Mouse (Mus musculus): ENCODE data around the gene Pitx3. TPM values are rescaled to one million over a fixed set of nuclear protein-coding genes. Genes with fewer than 3 reads are reported as not detected.

The Pitx3 gene
- polyA plus RNA-seq, 1 experiment: not detected

- no peaks in the 10 kb centered on the region for H3K27me3 ChIP-seq (ENCODE audit: control insufficient read depth, insufficient read depth, low read length)
- H3K36me3 ChIP-seq (ENCODE audit: control insufficient read depth, insufficient read depth, low read length): no peaks in the 10 kb centered on the region
- no peaks in the 10 kb centered on the region for H3K4me1 ChIP-seq (ENCODE audit: control insufficient read depth, insufficient read depth, insufficient read length)
- H3K4me3 ChIP-seq (ENCODE audit: extremely low read depth, insufficient read depth, insufficient read length): no peak overlapping the region
- DNase-seq (ENCODE audit: low read depth in 1 of 2, low spot score in 2 of 2): no peak
- TF ChIP-seq CTCF (IDR thresholded peaks at IDR 0.05; ENCODE audit: extremely low read depth, insufficient read depth, insufficient read length, insufficient replicate concordance) (no peak), POLR2A (IDR thresholded peaks at IDR 0.05; ENCODE audit: low read depth, low read length) (no peak)
- WGBS: 85% methylated on average over 6 of the region's 6 CpGs
- no peak overlapping the region for H3K27ac ChIP-seq (ENCODE audit: insufficient read depth, low read length)
Observed at GRCm38 (mm10) chr19:46120872-46121271, 27.3 kb downstream of the Pitx3 start.

DNA sequence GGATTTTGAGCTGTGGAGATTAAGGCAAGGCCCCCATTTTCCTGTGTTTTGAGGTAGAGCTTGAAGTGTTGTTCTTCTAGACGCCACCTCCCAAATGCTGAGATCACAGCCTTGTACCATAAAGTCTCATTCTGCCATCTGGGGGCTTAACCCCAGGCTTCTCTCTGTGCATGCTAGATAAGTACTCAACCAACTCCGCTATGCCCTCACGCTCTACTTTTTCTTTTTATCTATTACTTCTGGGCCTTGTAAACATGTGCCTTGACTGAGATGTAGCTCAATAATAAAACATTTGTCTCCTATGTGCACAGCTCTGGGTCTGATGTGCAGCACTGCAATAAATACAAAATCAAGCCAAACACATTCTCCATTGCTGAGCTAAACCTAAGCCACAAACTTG, 28.7 kb downstream of the Pitx3 start:
- Histone ChIP-seq H3K4me3 (ENCODE audit: extremely low read depth, insufficient read depth, insufficient read length) (no peak overlapping the region), H3K36me3 (ENCODE audit: control insufficient read depth, insufficient read depth, low read length) (no peaks in the 10 kb centered on the region), H3K4me1 (ENCODE audit: control insufficient read depth, insufficient read depth, insufficient read length) (no peaks in the 10 kb centered on the region), H3K27ac (ENCODE audit: insufficient read depth, low read length) (no peak overlapping the region), H3K27me3 (ENCODE audit: control insufficient read depth, insufficient read depth, low read length) (no peaks in the 10 kb centered on the region)
- DNase-seq (ENCODE audit: low read depth in 1 of 2, low spot score in 2 of 2): no peak
- 77% methylated on average over 3 of the region's 3 CpGs for WGBS
- TF ChIP-seq POLR2A (IDR thresholded peaks at IDR 0.05; ENCODE audit: low read depth, low read length): no peak
- TF ChIP-seq CTCF (IDR thresholded peaks at IDR 0.05; ENCODE audit: extremely low read depth, insufficient read depth, insufficient read length, insufficient replicate concordance): no peak

DNA sequence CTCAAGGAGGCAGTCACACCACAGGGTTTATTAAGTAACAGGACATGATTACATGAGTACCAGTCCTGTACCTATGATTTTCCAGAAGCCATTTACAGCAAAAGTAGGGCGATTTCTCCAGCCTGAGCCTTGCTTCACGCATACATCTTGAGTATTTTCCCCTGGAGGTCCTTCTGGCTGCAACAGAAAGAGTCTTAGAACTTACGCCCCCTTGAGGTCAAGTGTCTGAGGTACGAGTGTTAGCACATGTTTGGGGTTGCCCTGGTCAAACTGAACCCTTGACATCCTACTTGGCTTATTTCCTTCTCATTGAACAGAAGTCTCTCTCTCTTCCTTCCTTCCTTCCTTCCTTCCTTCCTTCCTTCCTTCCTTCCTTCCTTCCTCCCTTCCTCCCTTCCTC, 33.5 kb downstream of the Pitx3 start:
- Histone ChIP-seq H3K27me3 (ENCODE audit: control insufficient read depth, insufficient read depth, low read length) (no peaks in the 10 kb centered on the region), H3K27ac (ENCODE audit: insufficient read depth, low read length) (no peak overlapping the region), H3K4me1 (ENCODE audit: control insufficient read depth, insufficient read depth, insufficient read length) (no peaks in the 10 kb centered on the region; the same call in 1 of the 2 replicates), H3K4me3 (ENCODE audit: extremely low read depth, insufficient read depth, insufficient read length) (no peak overlapping the region), H3K36me3 (ENCODE audit: control insufficient read depth, insufficient read depth, low read length) (no peaks in the 10 kb centered on the region)
- TF ChIP-seq CTCF (IDR thresholded peaks at IDR 0.05; ENCODE audit: extremely low read depth, insufficient read depth, insufficient read length, insufficient replicate concordance) (no peak), POLR2A (IDR thresholded peaks at IDR 0.05; ENCODE audit: low read depth, low read length) (no peak)
- 73% methylated on average over 4 of the region's 4 CpGs for WGBS
- no peak for DNase-seq (ENCODE audit: low read depth in 1 of 2, low spot score in 2 of 2)

DNA sequence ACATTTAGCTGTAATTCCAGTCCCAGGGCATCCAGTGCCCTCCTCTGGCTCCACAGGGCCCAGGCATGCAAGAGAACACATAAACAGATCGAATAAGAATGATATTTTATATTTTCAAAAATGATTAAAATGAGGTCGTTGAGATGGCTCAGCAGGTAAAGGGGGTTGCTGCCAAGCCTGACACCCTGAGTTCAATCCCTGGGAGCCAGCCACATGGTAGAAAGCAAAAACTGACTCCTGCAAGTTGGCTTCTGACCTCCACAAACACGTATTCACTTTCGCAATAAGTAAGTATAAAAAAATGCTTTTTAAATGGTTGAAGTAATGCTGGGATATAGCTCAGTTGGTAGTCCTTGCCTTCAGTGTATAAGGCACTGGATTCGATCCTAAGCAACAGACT, 37.3 kb downstream of the Pitx3 start:
- DNase-seq (ENCODE audit: low read depth in 1 of 2, low spot score in 2 of 2): no peak
- Histone ChIP-seq H3K4me1 (ENCODE audit: control insufficient read depth, insufficient read depth, insufficient read length) (no peaks in the 10 kb centered on the region; the same call in 1 of the 2 replicates), H3K27me3 (ENCODE audit: control insufficient read depth, insufficient read depth, low read length) (no peaks in the 10 kb centered on the region), H3K4me3 (ENCODE audit: extremely low read depth, insufficient read depth, insufficient read length) (no peak overlapping the region), H3K27ac (ENCODE audit: insufficient read depth, low read length) (no peak overlapping the region), H3K36me3 (ENCODE audit: control insufficient read depth, insufficient read depth, low read length) (no peaks in the 10 kb centered on the region)
- WGBS: 86% methylated on average over 5 of the region's 5 CpGs
- TF ChIP-seq POLR2A (IDR thresholded peaks at IDR 0.05; ENCODE audit: low read depth, low read length): no peak

DNA sequence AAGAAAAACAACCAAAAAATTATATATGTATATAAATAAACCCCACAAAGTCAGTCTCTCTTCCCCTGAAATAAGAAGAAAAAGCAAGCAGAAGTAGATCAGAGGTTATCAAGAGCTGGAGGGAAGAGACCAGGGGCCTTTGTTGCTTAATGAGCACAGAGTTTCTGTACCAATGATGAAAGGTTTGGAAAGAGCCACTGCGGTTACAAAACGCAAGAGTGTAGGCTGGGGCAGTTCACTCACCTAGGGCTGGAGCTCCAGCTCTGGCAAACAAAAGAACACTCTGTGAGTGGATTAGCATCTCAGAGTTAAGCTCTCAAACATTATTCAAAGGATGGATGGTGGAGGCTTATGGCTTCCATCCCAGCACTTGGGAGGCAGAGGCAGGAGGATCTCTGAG, 37.9 kb downstream of the Pitx3 start:
- Histone ChIP-seq H3K4me3 (ENCODE audit: extremely low read depth, insufficient read depth, insufficient read length) (no peak overlapping the region), H3K4me1 (ENCODE audit: control insufficient read depth, insufficient read depth, insufficient read length) (no peaks in the 10 kb centered on the region; the same call in 1 of the 2 replicates), H3K36me3 (ENCODE audit: control insufficient read depth, insufficient read depth, low read length) (no peaks in the 10 kb centered on the region), H3K27me3 (ENCODE audit: control insufficient read depth, insufficient read depth, low read length) (no peaks in the 10 kb centered on the region), H3K27ac (ENCODE audit: insufficient read depth, low read length) (no peak overlapping the region)
- TF ChIP-seq POLR2A (IDR thresholded peaks at IDR 0.05; ENCODE audit: low read depth, low read length) (no peak), CTCF (IDR thresholded peaks at IDR 0.05; ENCODE audit: extremely low read depth, insufficient read depth, insufficient read length, insufficient replicate concordance) (no peak)
- 90% methylated on average over 2 of the region's 2 CpGs for WGBS
- DNase-seq (ENCODE audit: low read depth in 1 of 2, low spot score in 2 of 2): no peak

DNA sequence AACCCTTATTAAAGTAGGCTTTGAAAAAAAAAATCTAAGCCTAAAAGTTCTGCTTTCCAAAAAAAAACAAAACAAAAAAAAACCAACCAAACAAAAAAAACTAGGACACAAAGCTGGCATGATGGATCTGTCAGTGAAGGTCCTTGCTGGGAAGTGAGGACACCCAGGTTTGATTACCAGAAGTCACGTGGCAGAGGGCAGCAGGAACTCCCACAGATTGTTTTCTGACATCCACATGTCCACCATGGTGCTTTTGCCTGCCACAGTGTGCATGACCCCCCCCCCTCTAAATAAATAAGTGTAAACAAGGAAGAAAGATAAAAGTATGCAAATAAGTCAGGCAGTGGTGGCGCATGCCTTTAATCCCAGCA, 44.0 kb downstream of the Pitx3 start:
- no peak for TF ChIP-seq POLR2A (IDR thresholded peaks at IDR 0.05; ENCODE audit: low read depth, low read length)
- no peak for TF ChIP-seq CTCF (IDR thresholded peaks at IDR 0.05; ENCODE audit: extremely low read depth, insufficient read depth, insufficient read length, insufficient replicate concordance)
- Histone ChIP-seq H3K4me3 (ENCODE audit: extremely low read depth, insufficient read depth, insufficient read length) (no peak overlapping the region), H3K4me1 (ENCODE audit: control insufficient read depth, insufficient read depth, insufficient read length) (no peaks in the 10 kb centered on the region; the same call in 1 of the 2 replicates), H3K27ac (ENCODE audit: insufficient read depth, low read length) (no peak overlapping the region), H3K36me3 (ENCODE audit: control insufficient read depth, insufficient read depth, low read length) (no peaks in the 10 kb centered on the region), H3K27me3 (ENCODE audit: control insufficient read depth, insufficient read depth, low read length) (no peaks in the 10 kb centered on the region)
- 81% methylated on average over 2 of the region's 2 CpGs for WGBS
- no peak for DNase-seq (ENCODE audit: low read depth in 1 of 2, low spot score in 2 of 2)

GRCm38 (mm10) chr19:46103437-46104186, 44.5 kb downstream of the Pitx3 start:
- Histone ChIP-seq H3K27ac (ENCODE audit: insufficient read depth, low read length) (no peak overlapping the region), H3K36me3 (ENCODE audit: control insufficient read depth, insufficient read depth, low read length) (no peaks in the 10 kb centered on the region), H3K4me3 (ENCODE audit: extremely low read depth, insufficient read depth, insufficient read length) (no peak overlapping the region), H3K4me1 (ENCODE audit: control insufficient read depth, insufficient read depth, insufficient read length) (no peaks in the 10 kb centered on the region; the same call in 1 of the 2 replicates), H3K27me3 (ENCODE audit: control insufficient read depth, insufficient read depth, low read length) (no peaks in the 10 kb centered on the region)
- no peak for DNase-seq (ENCODE audit: low read depth in 1 of 2, low spot score in 2 of 2)
- TF ChIP-seq POLR2A (IDR thresholded peaks at IDR 0.05; ENCODE audit: low read depth, low read length) (no peak), CTCF (IDR thresholded peaks at IDR 0.05; ENCODE audit: extremely low read depth, insufficient read depth, insufficient read length, insufficient replicate concordance) (no peak)
- 85% methylated on average over 6 of the region's 6 CpGs for WGBS
